Mouse (Mus musculus) neural tube, embryonic 11.5 days (tissue): Measurements from ENCODE around the gene Tmem206. TPM values are rescaled to one million over a fixed set of nuclear protein-coding genes. Genes with fewer than 3 reads are reported as not detected.

Experiments
- ATAC-seq: fragments of 200-750 bp; cut with Nextera tagmentation; 2 replicates; pipeline ENCODE4 v1.8.0; 2017; ENCODE audit warnings: moderate number of reproducible peaks, mild to moderate bottlenecking, moderate TSS enrichment, moderate library complexity; ENCODE audit not compliant: insufficient read depth, low FRiP score, low TSS enrichment
- DNase-seq: peaks from one replicate; pipeline ENCODE4 v3.0.0-alpha.2; 2015; ENCODE audit warnings: low spot score
- H3K27ac ChIP-seq: fragments of 300-500 bp; sonication (generic); 2 replicates; pipeline ENCODE4 v1.5.1; 2014; ENCODE audit warnings: low read depth, mild to moderate bottlenecking, low read length
- H3K27me3 ChIP-seq: fragments of 300-500 bp; sonication (generic); 2 replicates; pipeline ENCODE4 v1.6.1; 2014; ENCODE audit warnings: mild to moderate bottlenecking, low read length, mixed read lengths; ENCODE audit not compliant: control insufficient read depth, insufficient read depth
- H3K36me3 ChIP-seq: fragments of 300-500 bp; sonication (generic); 2 replicates; pipeline ENCODE4 v1.6.1; 2014; ENCODE audit warnings: mild to moderate bottlenecking, low read length, moderate library complexity, mixed read lengths; ENCODE audit not compliant: control insufficient read depth, insufficient read depth
- H3K4me1 ChIP-seq: fragments of 300-500 bp; sonication (generic); 2 replicates; pipeline ENCODE4 v1.6.1; 2014; ENCODE audit warnings: low read length, mixed read lengths; ENCODE audit not compliant: control insufficient read depth, insufficient read depth
- H3K4me2 ChIP-seq: fragments of 300-500 bp; sonication (generic); 2 replicates; pipeline ENCODE4 v1.6.1; 2014; ENCODE audit warnings: low read depth, mild to moderate bottlenecking, moderate library complexity
- H3K4me3 ChIP-seq: fragments of 300-500 bp; sonication (generic); 2 replicates; pipeline ENCODE4 v1.5.1; 2014; ENCODE audit warnings: low read depth, low read length
- H3K9ac ChIP-seq: fragments of 300-500 bp; sonication (generic); 2 replicates; pipeline ENCODE4 v1.6.1; 2014; ENCODE audit warnings: mild to moderate bottlenecking, low read length
- H3K9me3 ChIP-seq: fragments of 300-500 bp; sonication (generic); 2 replicates; pipeline ENCODE4 v1.6.1; 2016; ENCODE audit warnings: low read length; ENCODE audit not compliant: control insufficient read depth
- WGBS: fragments of 180-500 bp; shearing (Covaris S2); extraction: QIAGEN DNeasy Blood & Tissue Kit; methylation state at CpG from one replicate; pipeline ENCODE4 v1.1.7; 2014; 5-methylcytosine and 5-hydroxymethylcytosine counted together
- polyA plus RNA-seq: library from polyadenylated mRNA; unstranded; fragments of >200 nt; fragmentation: Nextera tagmentation; extraction: Ambion mirVana; gene quantifications from 2 replicates; pipeline ENCODE4 v1.2.1, GENCODE M21; 2014

Gene Tmem206
- polyA plus RNA-seq, 1 experiment from 2014 or later: 38.5 TPM

GRCm38 (mm10) chr1:191375644-191375998, 49.9 kb downstream of the Tmem206 start:
- Histone ChIP-seq H3K9me3 (no peaks in the 10 kb centered on the region), H3K27ac (no peak overlapping the region), H3K27me3 (no peaks in the 10 kb centered on the region), H3K9ac (no peak overlapping the region), H3K4me2 (no peak overlapping the region), H3K4me1 (no peaks in the 10 kb centered on the region), H3K36me3 (no peaks in the 10 kb centered on the region), H3K4me3 (no peak overlapping the region)
- 94% methylated on average over 5 of the region's 5 CpGs for WGBS
- DNase-seq: no peak
- ATAC-seq: no peak

GRCm38 (mm10) chr1:191378080-191378479, 52.4 kb downstream of the Tmem206 start:
- DNase-seq: no peak
- no peak overlapping the region for H3K4me3 ChIP-seq
- ATAC-seq: no peak
- H3K4me2 ChIP-seq: no peak overlapping the region
- no peak overlapping the region for H3K27ac ChIP-seq
- 97% methylated on average over 2 of the region's 2 CpGs for WGBS
- H3K9ac ChIP-seq: no peak overlapping the region
- no peaks in the 10 kb centered on the region for H3K9me3 ChIP-seq
- H3K27me3 ChIP-seq: no peaks in the 10 kb centered on the region
- H3K4me1 ChIP-seq: no peaks in the 10 kb centered on the region
- H3K36me3 ChIP-seq: no peaks in the 10 kb centered on the region

- H3K9me3 ChIP-seq: no peaks in the 10 kb centered on the region
- H3K27ac ChIP-seq: no peak overlapping the region
- H3K4me3 ChIP-seq: no peak overlapping the region
- ATAC-seq: no peak
- H3K4me2 ChIP-seq: no peak overlapping the region
- H3K4me1 ChIP-seq: no peaks in the 10 kb centered on the region
- H3K36me3 ChIP-seq: no peaks in the 10 kb centered on the region
- DNase-seq: no peak
- H3K27me3 ChIP-seq: no peaks in the 10 kb centered on the region
- H3K9ac ChIP-seq: no peak overlapping the region
- WGBS: 94% methylated on average over 3 of the region's 3 CpGs
Measured at GRCm38 (mm10) chr1:191380843-191381242, 55.1 kb downstream of the Tmem206 start.

- Histone ChIP-seq H3K9me3 (no peaks in the 10 kb centered on the region), H3K27ac (no peak overlapping the region), H3K27me3 (no peaks in the 10 kb centered on the region), H3K4me3 (no peak overlapping the region), H3K36me3 (no peaks in the 10 kb centered on the region), H3K4me1 (no peaks in the 10 kb centered on the region), H3K9ac (no peak overlapping the region), H3K4me2 (no peak overlapping the region)
- 95% methylated on average over 11 of the region's 11 CpGs for WGBS
- DNase-seq: no peak
- no peak for ATAC-seq
Measured at GRCm38 (mm10) chr1:191381955-191382736, 56.4 kb downstream of the Tmem206 start.

- Histone ChIP-seq H3K4me2 (no peak overlapping the region), H3K27ac (no peak overlapping the region), H3K27me3 (no peaks in the 10 kb centered on the region), H3K9ac (no peak overlapping the region), H3K9me3 (no peaks in the 10 kb centered on the region), H3K36me3 (no peaks in the 10 kb centered on the region), H3K4me1 (no peaks in the 10 kb centered on the region), H3K4me3 (no peak overlapping the region)
- ATAC-seq (no peak), DNase-seq (no peak)
- WGBS: 95% methylated on average over 10 of the region's 10 CpGs
Measured at GRCm38 (mm10) chr1:191384786-191385430, 59.2 kb downstream of the Tmem206 start.

- ATAC-seq (no peak), DNase-seq (peak; percentile 40)
- Histone ChIP-seq H3K36me3 (no peaks in the 10 kb centered on the region), H3K27ac (no peak overlapping the region), H3K27me3 (0 out of 2 replicates have a peak, but pooled peaks cover 2% of the 10 kb centered on the region), H3K4me1 (peaks cover 3% of the 10 kb centered on the region; the same call in 1 of the 2 replicates), H3K9ac (no peak overlapping the region), H3K4me3 (no peak overlapping the region), H3K9me3 (no peaks in the 10 kb centered on the region), H3K4me2 (no peak overlapping the region)
- WGBS: 26% methylated on average over 3 of the region's 3 CpGs
Measured at GRCm38 (mm10) chr1:191391311-191391710, 65.6 kb downstream of the Tmem206 start.

- H3K4me2 ChIP-seq: no peak overlapping the region
- 89% methylated on average over 3 of the region's 3 CpGs for WGBS
Measured at GRCm38 (mm10) chr1:191393536-191393935, 67.8 kb downstream of the Tmem206 start.

GRCm38 (mm10) chr1:191394126-191394525, 68.4 kb downstream of the Tmem206 start:
- DNase-seq (no peak), ATAC-seq (no peak)

More at GRCm38 (mm10) chr1:191393536-191393935, 67.8 kb downstream of the Tmem206 start:
- Histone ChIP-seq H3K36me3 (no peaks in the 10 kb centered on the region), H3K9me3 (no peaks in the 10 kb centered on the region), H3K9ac (no peak overlapping the region), H3K4me3 (no peak overlapping the region), H3K4me1 (peaks cover 3% of the 10 kb centered on the region; the same call in 1 of the 2 replicates), H3K27ac (no peak overlapping the region), H3K27me3 (0 out of 2 replicates have a peak, but pooled peaks cover 2% of the 10 kb centered on the region)
- DNase-seq (no peak), ATAC-seq (no peak)

More at GRCm38 (mm10) chr1:191394126-191394525, 68.4 kb downstream of the Tmem206 start:
- H3K36me3 ChIP-seq: no peaks in the 10 kb centered on the region
- 0 out of 2 replicates have a peak, but pooled peaks cover 2% of the 10 kb centered on the region for H3K27me3 ChIP-seq
- no peaks in the 10 kb centered on the region for H3K9me3 ChIP-seq
- H3K27ac ChIP-seq: no peak overlapping the region
- no peak overlapping the region for H3K9ac ChIP-seq
- peaks cover 3% of the 10 kb centered on the region; the same call in 1 of the 2 replicates for H3K4me1 ChIP-seq
- no peak overlapping the region for H3K4me3 ChIP-seq
- WGBS: 78% methylated on average over 2 of the region's 2 CpGs
- no peak overlapping the region for H3K4me2 ChIP-seq
